Mouse (Mus musculus) monocyte, adult 5-6 weeks (primary cell): ENCODE data around the gene Gtf2a1. TPM values are rescaled to one million over a fixed set of nuclear protein-coding genes. Genes with fewer than 3 reads are reported as not detected.

Experiments used
- total RNA-seq: library from RNA; stranded (forward); fragments of 200-1000, 200-491, 200-594 nt; gene quantifications from 3 replicates; pipeline ENCODE4 v1.2.3, GENCODE M21; 2017

The Gtf2a1 gene
- total RNA-seq, 1 experiment from 2014 or later, result 36.9 TPM

Other genes with a start within 250 kb of the Gtf2a1 start
- gene Cep128, start 206.1 kb downstream of the Gtf2a1 start, total RNA-seq, result 12.1 to 28.5 TPM (median 14.0 TPM) in 3 replicates
- gene Tshr, start 205.9 kb downstream of the Gtf2a1 start, total RNA-seq, result not detected in 3 replicates
- gene Ston2, start 197.9 kb upstream of the Gtf2a1 start, total RNA-seq, result 8.6 to 25.7 TPM (median 13.4 TPM) in 3 replicates